Mouse (Mus musculus) bone marrow macrophage, adult 2 months (primary cell): Measurements from ENCODE around the gene Peg10.

Source experiments
- CTCF ChIP-seq: IDR thresholded peaks from 2 replicates; pipeline ENCODE4 v1.5.1; 2012; ENCODE audit warnings: low read depth, mild to moderate bottlenecking, low read length, moderate library complexity
- POLR2A ChIP-seq: IDR thresholded peaks from 2 replicates; pipeline ENCODE4 v1.6.1; 2012; ENCODE audit warnings: mild to moderate bottlenecking, low read depth, low read length, borderline replicate concordance

DNA sequence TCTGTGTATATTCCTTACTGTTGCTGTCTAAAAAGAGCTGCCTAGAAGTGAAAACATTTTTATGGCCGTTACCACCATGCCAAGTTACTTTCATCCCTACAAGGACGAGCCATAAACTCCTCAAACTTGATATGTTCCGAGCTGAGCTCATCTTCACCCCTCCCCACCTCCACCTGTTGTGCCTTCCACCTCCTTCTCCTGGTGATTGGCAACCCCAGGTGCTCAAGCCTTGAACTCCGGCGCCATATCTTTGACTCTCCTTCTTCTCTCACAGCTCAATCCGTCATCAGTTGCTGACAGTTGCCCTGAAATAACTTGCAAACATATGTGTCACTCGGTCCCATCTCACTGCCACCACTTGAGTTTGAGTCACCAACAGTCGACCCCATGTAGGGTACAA is 45.5 kb upstream of the Peg10 start:
- TF ChIP-seq CTCF (no peak), POLR2A (no peak)
